Mouse (Mus musculus): ENCODE results near the gene Mtg1. TPM values are rescaled to one million over a fixed set of nuclear protein-coding genes. Genes with fewer than 3 reads are reported as not detected.

The Mtg1 gene
- polyA plus RNA-seq, 1 experiment from 2014 or later: 29.3 TPM

GRCm38 (mm10) chr7:140179176-140179575 lies 41.8 kb downstream of the Mtg1 start:
- Histone ChIP-seq H3K9me3 (no peaks in the 10 kb centered on the region), H3K4me1 (no peaks in the 10 kb centered on the region), H3K27ac (no peak overlapping the region), H3K4me3 (no peak overlapping the region), H3K36me3 (no peaks in the 10 kb centered on the region), H3K27me3 (ENCODE audit: insufficient read depth, poor library complexity, severe bottlenecking) (peaks cover 5% of the 10 kb centered on the region; the same call in 1 of the 2 replicates)
- DNase-seq (ENCODE audit: low spot score): no peak
- 79% methylated on average over 2 of the region's 2 CpGs for WGBS

- DNase-seq (ENCODE audit: low spot score): no peak
- H3K4me1 ChIP-seq: no peaks in the 10 kb centered on the region
- H3K9me3 ChIP-seq: no peaks in the 10 kb centered on the region
- H3K36me3 ChIP-seq: no peaks in the 10 kb centered on the region
- WGBS: 69% methylated on average over 2 of the region's 2 CpGs
- H3K4me3 ChIP-seq: no peak overlapping the region
- H3K27ac ChIP-seq: no peak overlapping the region
- H3K27me3 ChIP-seq (ENCODE audit: insufficient read depth, poor library complexity, severe bottlenecking): peaks cover 5% of the 10 kb centered on the region; the same call in 1 of the 2 replicates
These were observed 43.3 kb downstream of the Mtg1 start for GRCm38 (mm10) chr7:140180692-140181091.

- Histone ChIP-seq H3K27me3 (ENCODE audit: insufficient read depth, poor library complexity, severe bottlenecking) (no peaks in the 10 kb centered on the region; the same call in 1 of the 2 replicates), H3K36me3 (no peaks in the 10 kb centered on the region), H3K4me1 (no peaks in the 10 kb centered on the region), H3K4me3 (no peak overlapping the region), H3K27ac (no peak overlapping the region), H3K9me3 (no peaks in the 10 kb centered on the region)
- 78% methylated on average over 4 of the region's 4 CpGs for WGBS
- no peak for DNase-seq (ENCODE audit: low spot score)
These were observed 46.8 kb downstream of the Mtg1 start for GRCm38 (mm10) chr7:140184206-140184605.

DNA sequence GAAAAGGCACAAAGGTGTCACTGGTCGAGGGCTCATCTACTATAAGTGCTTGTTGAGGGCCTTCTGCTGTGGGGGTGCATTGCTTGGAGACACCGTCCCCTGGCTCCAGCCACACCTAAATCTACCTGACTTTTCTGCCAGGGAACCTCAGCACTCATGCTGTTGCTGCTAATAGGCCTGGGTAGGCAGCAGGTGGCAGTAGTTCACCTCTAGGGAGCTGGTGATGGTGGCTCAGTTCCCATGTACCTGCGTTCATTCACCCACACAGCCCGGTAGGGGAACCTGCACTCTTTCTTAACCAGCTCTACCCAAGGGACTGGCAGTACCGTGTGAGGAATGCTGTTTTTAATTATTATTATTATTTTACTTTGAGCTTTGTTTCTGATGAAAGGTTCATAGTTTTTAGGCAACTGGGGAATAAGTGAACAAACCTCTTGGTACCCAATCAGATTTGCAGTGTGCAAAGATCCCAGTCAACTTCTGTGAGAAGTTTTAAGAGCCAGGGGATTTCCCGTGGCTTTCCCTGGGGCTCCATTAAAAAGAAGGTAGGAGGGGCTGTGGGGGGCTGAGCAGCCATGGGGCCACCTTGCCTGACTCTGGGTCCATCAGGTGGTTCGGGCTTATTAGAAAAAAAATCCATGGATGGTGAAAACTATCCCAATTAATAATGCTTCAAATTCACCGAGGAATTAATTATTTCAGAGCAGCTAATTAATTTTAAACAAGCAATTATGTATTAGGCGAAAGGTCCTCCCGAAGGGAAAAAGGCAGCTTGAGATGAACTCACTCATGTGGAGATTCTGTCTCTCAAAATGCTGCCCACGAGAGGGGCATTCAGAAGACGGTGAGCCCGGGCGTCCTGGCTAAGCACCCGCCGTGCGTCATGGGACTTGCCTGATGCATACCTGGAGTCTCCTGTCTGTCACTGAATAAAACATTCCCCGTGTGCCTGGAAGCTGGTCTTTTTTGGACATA lies 49.6 kb downstream of the Mtg1 start:
- H3K4me3 ChIP-seq: no peak overlapping the region
- no peaks in the 10 kb centered on the region for H3K4me1 ChIP-seq
- no peak overlapping the region for H3K27ac ChIP-seq
- no peaks in the 10 kb centered on the region for H3K9me3 ChIP-seq
- no peaks in the 10 kb centered on the region; the same call in 1 of the 2 replicates for H3K27me3 ChIP-seq (ENCODE audit: insufficient read depth, poor library complexity, severe bottlenecking)
- H3K36me3 ChIP-seq: no peaks in the 10 kb centered on the region
- DNase-seq (ENCODE audit: low spot score): no peak
- 67% methylated on average over 18 of the region's 18 CpGs for WGBS

- H3K36me3 ChIP-seq: no peaks in the 10 kb centered on the region
- H3K4me1 ChIP-seq: no peaks in the 10 kb centered on the region
- H3K27me3 ChIP-seq (ENCODE audit: insufficient read depth, poor library complexity, severe bottlenecking): no peaks in the 10 kb centered on the region; the same call in 1 of the 2 replicates
- peak; percentile 50 for DNase-seq (ENCODE audit: low spot score)
- no peak overlapping the region for H3K4me3 ChIP-seq
- H3K27ac ChIP-seq: no peak overlapping the region
- H3K9me3 ChIP-seq: no peaks in the 10 kb centered on the region
- WGBS: 77% methylated on average over 7 of the region's 7 CpGs
These were observed 50.5 kb downstream of the Mtg1 start for GRCm38 (mm10) chr7:140187721-140188390.

DNA sequence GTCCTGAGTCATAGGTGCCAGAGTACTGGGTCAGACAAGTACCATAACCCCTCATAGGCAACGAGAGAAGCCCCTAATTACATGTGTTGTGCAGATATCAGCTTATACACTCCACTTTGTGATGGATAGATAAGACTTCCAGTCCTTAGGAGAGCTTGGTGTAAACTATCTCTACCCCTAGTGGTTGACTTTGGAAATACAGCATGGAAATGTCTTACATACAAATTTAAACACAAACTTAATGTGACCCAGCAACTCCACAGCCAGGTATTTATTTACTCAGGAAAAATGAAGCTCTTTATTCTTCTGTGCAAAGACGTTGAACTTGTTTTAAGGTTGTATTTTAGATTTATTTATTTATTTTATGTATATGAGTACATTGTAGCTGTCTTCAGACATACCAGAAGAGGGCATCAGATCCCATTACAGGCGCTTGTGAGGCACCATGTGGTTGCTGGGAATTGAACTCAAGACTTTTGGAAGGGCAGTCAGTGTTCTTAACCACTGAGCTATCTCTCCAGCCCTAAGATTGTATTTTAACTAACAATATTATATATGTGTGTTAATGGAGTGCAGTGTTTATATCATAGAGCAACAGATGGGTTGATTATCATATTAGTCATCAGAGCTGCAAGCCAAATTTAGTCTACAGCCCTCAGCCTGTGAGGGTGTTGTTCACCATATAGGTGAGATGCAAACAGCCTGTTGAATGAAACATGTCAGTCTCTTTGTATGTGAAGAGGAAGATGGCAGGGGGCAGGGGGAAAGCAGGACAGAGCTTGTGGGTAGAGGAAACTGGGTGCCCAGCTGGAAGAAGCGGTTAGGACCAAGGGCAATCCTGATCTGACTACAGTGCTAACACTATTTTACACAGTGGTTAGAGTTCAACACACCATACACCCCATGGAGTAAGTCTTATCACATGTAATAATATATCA lies 51.3 kb downstream of the Mtg1 start:
- Histone ChIP-seq H3K4me3 (no peak overlapping the region), H3K9me3 (no peaks in the 10 kb centered on the region), H3K27me3 (ENCODE audit: insufficient read depth, poor library complexity, severe bottlenecking) (no peaks in the 10 kb centered on the region; the same call in 1 of the 2 replicates), H3K4me1 (no peaks in the 10 kb centered on the region), H3K27ac (no peak overlapping the region), H3K36me3 (no peaks in the 10 kb centered on the region)
- 53% methylated on average over 4 of the region's 4 CpGs for WGBS
- peak; percentile 61 for DNase-seq (ENCODE audit: low spot score)

DNA sequence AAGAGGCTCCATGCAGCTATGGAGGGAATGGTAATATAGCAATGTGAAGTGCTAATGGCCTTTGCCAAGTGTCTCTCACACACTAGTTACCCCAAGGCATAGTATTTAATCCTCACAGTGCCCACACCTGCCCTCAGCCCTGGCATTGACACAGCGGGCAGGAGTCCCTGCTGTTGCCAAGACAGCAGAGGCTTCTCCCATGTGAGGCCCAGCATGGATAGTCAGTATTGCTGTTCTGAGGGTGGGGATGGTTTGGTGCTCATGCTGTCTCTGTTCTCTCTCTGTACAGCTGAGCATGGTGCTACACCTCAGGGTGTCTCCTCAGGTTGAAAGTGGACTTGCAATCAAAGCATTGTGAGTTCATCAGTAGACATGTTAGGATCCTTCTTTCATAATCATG lies 53.1 kb downstream of the Mtg1 start:
- H3K4me3 ChIP-seq: no peak overlapping the region
- no peaks in the 10 kb centered on the region; the same call in 1 of the 2 replicates for H3K27me3 ChIP-seq (ENCODE audit: insufficient read depth, poor library complexity, severe bottlenecking)
- peak; percentile 66 for DNase-seq (ENCODE audit: low spot score)
- no peaks in the 10 kb centered on the region for H3K36me3 ChIP-seq
- H3K4me1 ChIP-seq: no peaks in the 10 kb centered on the region
- no peaks in the 10 kb centered on the region for H3K9me3 ChIP-seq
- H3K27ac ChIP-seq: no peak overlapping the region
- 88% methylated on average over 1 of the region's 1 CpGs for WGBS

DNA sequence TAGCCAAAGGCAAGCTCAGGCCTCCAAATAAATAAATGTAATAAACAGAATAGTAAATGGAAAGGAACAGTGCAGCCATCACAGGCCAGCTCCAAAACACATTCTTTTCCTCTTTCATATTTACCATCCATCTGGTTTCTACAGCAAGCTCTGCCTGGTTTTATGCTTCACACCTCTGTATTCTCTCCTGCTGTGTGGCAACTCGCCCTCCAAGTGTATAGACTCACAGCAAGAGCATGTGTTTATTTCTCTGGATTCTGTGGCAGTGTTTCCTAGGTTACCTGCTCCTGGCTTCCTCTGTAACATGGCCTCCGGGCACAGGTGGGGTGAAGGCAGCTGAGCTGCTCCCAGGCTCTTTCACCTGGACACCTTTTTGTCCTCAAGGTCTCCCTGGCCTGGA lies 55.1 kb downstream of the Mtg1 start:
- no peaks in the 10 kb centered on the region for H3K4me1 ChIP-seq
- H3K27ac ChIP-seq: no peak overlapping the region
- no peak overlapping the region for H3K4me3 ChIP-seq
- no peaks in the 10 kb centered on the region for H3K36me3 ChIP-seq
- DNase-seq (ENCODE audit: low spot score): peak; percentile 64
- 51% methylated on average over 2 of the region's 2 CpGs for WGBS
- H3K9me3 ChIP-seq: no peaks in the 10 kb centered on the region
- H3K27me3 ChIP-seq (ENCODE audit: insufficient read depth, poor library complexity, severe bottlenecking): no peaks in the 10 kb centered on the region; the same call in 1 of the 2 replicates

DNA sequence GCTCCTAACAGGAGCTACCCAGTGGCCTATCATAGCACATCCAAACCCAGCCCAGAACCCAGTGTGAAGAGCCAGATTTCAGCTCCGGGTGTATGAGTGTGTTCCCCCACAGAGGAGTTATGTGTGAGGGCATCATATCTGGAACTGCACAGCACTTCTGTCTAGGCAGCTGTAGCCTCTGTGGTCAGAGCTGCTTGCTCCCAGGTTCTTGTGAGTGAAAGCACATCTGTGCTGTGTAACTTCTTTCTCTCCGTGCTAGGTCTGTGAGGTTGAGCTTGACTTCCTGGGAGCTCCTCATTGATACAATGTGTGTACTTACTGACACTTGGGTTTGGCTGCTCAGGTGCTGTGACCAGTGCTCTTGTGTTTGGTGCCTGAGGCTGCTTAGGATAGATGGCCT lies 55.5 kb downstream of the Mtg1 start:
- no peaks in the 10 kb centered on the region for H3K36me3 ChIP-seq
- WGBS: 78% methylated on average over 2 of the region's 2 CpGs
- no peaks in the 10 kb centered on the region for H3K4me1 ChIP-seq
- H3K4me3 ChIP-seq: no peak overlapping the region
- H3K27me3 ChIP-seq (ENCODE audit: insufficient read depth, poor library complexity, severe bottlenecking): no peaks in the 10 kb centered on the region
- H3K27ac ChIP-seq: no peak overlapping the region
- peak; percentile 43 for DNase-seq (ENCODE audit: low spot score)
- H3K9me3 ChIP-seq: no peaks in the 10 kb centered on the region

DNA sequence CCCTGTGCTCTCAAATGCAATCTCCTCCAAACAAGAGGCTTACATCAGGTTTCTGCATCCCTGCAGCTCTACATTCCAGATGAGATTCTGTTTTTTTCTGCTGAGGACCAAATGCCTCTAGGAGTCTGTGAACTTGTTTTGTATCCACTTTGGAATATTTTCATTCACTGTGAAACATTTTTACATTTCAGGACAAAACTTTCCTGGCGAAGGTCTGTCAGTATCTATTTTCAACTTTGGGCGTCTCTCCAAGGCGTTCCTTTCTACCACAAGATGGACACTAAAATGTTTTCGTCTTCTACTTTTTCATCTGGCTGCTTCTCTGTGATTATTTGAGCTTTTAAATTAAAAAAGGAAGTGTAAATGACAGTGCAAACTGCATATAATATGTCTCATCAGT lies 56.7 kb downstream of the Mtg1 start:
- H3K36me3 ChIP-seq: no peaks in the 10 kb centered on the region

GRCm38 (mm10) chr7:140196002-140196401 lies 58.6 kb downstream of the Mtg1 start:
- Histone ChIP-seq H3K36me3 (no peaks in the 10 kb centered on the region), H3K4me1 (no peaks in the 10 kb centered on the region), H3K4me3 (no peak overlapping the region), H3K27ac (no peak overlapping the region), H3K9me3 (no peaks in the 10 kb centered on the region), H3K27me3 (ENCODE audit: insufficient read depth, poor library complexity, severe bottlenecking) (no peaks in the 10 kb centered on the region)
- 79% methylated on average over 8 of the region's 8 CpGs for WGBS
- DNase-seq (ENCODE audit: low spot score): no peak

More for the DNA sequence above, 56.7 kb downstream of the Mtg1 start:
- 78% methylated on average over 4 of the region's 4 CpGs for WGBS
- H3K4me3 ChIP-seq: no peak overlapping the region
- no peaks in the 10 kb centered on the region for H3K4me1 ChIP-seq
- no peaks in the 10 kb centered on the region for H3K27me3 ChIP-seq (ENCODE audit: insufficient read depth, poor library complexity, severe bottlenecking)
- no peak for DNase-seq (ENCODE audit: low spot score)
- H3K27ac ChIP-seq: no peak overlapping the region
- H3K9me3 ChIP-seq: no peaks in the 10 kb centered on the region
